Mouse (Mus musculus) MEL (cell line): ENCODE measurements around the gene Prickle1. TPM values are rescaled to one million over a fixed set of nuclear protein-coding genes. Genes with fewer than 3 reads are reported as not detected.

Experiments used
- DNase-seq: peaks from one replicate; pipeline ENCODE4 v3.0.0; 2011; ENCODE audit warnings: low read depth, low spot score
- H3K27ac ChIP-seq: 2 replicates; pipeline ENCODE4 v1.5.1; 2012; ENCODE audit warnings: low read depth, mild to moderate bottlenecking, control low read depth, low read length, moderate library complexity; ENCODE audit not compliant: control insufficient read depth
- H3K27me3 ChIP-seq, 2 experiments: fragments of 150-350 bp in 1 of 2; sonication (generic) in 1 of 2; 2 replicates each; pipeline ENCODE4 v1.6.1; 2012; ENCODE audit warnings: low read length in 2 of 2, mild to moderate bottlenecking in 2 of 2, improper control_type of control experiment in 1 of 2, moderate library complexity in 1 of 2; ENCODE audit not compliant: insufficient read depth in 2 of 2, control insufficient read depth in 1 of 2
- H3K36me3 ChIP-seq, 2 experiments: 2 replicates each; pipeline ENCODE4 v1.6.1; 2012 to 2014; ENCODE audit warnings: low read length in 2 of 2, improper control_type of control experiment in 1 of 2, inconsistent platforms in 1 of 2, mild to moderate bottlenecking in 1 of 2; ENCODE audit not compliant: insufficient read depth in 2 of 2, control insufficient read depth in 1 of 2
- H3K4me1 ChIP-seq, 2 experiments: fragments of 150-350 bp in 1 of 2; sonication (generic) in 1 of 2; 2 replicates each; pipeline ENCODE4 v1.6.1; 2012; ENCODE audit warnings: low read length in 2 of 2, improper control_type of control experiment in 1 of 2, mild to moderate bottlenecking in 1 of 2; ENCODE audit not compliant: insufficient read depth in 2 of 2, control insufficient read depth in 1 of 2
- H3K4me3 ChIP-seq, 2 experiments: fragments of 150-350 bp in 1 of 2; sonication (generic) in 1 of 2; 2 replicates each; pipeline ENCODE4 v1.5.1; 2012; ENCODE audit warnings: low read depth in 2 of 2, low read length in 2 of 2, mild to moderate bottlenecking in 2 of 2, moderate library complexity in 2 of 2, control low read depth in 1 of 2, improper control_type of control experiment in 1 of 2; ENCODE audit not compliant: control insufficient read depth in 1 of 2, insufficient read depth in 1 of 2
- H3K79me2 ChIP-seq: 2 replicates; pipeline ENCODE4 v1.6.1; 2012; ENCODE audit warnings: mild to moderate bottlenecking, low read length, moderate library complexity; ENCODE audit not compliant: control insufficient read depth, poor library complexity, insufficient read depth
- H3K9ac ChIP-seq: 2 replicates; pipeline ENCODE4 v1.6.1; 2012; ENCODE audit warnings: low read depth, mild to moderate bottlenecking, control low read depth, low read length, moderate library complexity; ENCODE audit not compliant: control insufficient read depth, poor library complexity, severe bottlenecking
- H3K9me3 ChIP-seq: fragments of 150-350 bp; sonication (generic); replicated peaks from 2 replicates; pipeline ENCODE4 v1.6.1; 2012; ENCODE audit warnings: mild to moderate bottlenecking, low read length, improper control_type of control experiment, moderate library complexity; ENCODE audit not compliant: insufficient read depth
- BHLHE40 ChIP-seq: IDR thresholded peaks from 2 replicates; pipeline ENCODE4 v1.6.1; 2012; ENCODE audit warnings: low read depth, mild to moderate bottlenecking, inconsistent platforms, low read length, improper control_type of control experiment, borderline replicate concordance
- ELF1 ChIP-seq: IDR thresholded peaks from 2 replicates; pipeline ENCODE4 v1.6.1; 2014; ENCODE audit warnings: low read depth, mild to moderate bottlenecking, inconsistent platforms, low read length, improper control_type of control experiment, moderate library complexity
- ETS1 ChIP-seq: IDR thresholded peaks from 2 replicates; pipeline ENCODE4 v1.6.1; 2012; ENCODE audit warnings: low read depth, mild to moderate bottlenecking, inconsistent platforms, low read length, improper control_type of control experiment, moderate library complexity
- GABPA ChIP-seq: IDR thresholded peaks from 2 replicates; pipeline ENCODE4 v1.6.1; 2012; ENCODE audit warnings: low read depth, mild to moderate bottlenecking, inconsistent platforms, low read length, improper control_type of control experiment, moderate library complexity
- GATA1 ChIP-seq: IDR thresholded peaks from 2 replicates; pipeline ENCODE4 v1.6.1; 2011; ENCODE audit warnings: low read depth, low read length, improper control_type of control experiment
- JUND ChIP-seq: IDR thresholded peaks from 2 replicates; pipeline ENCODE4 v1.6.1; 2011; ENCODE audit warnings: low read depth, mild to moderate bottlenecking, improper control_type of control experiment, low read length
- MAFK ChIP-seq: IDR thresholded peaks from 2 replicates; pipeline ENCODE4 v1.6.1; 2011; ENCODE audit warnings: low read depth, mild to moderate bottlenecking, low read length, improper control_type of control experiment, borderline replicate concordance
- MAX ChIP-seq: IDR thresholded peaks from 2 replicates; pipeline ENCODE4 v1.6.1; 2011; ENCODE audit warnings: low read length, improper control_type of control experiment
- MEF2A ChIP-seq: IDR thresholded peaks from 2 replicates; pipeline ENCODE4 v1.6.1; 2014; ENCODE audit warnings: low read depth, mild to moderate bottlenecking, inconsistent platforms, low read length, improper control_type of control experiment; ENCODE audit not compliant: poor library complexity, insufficient replicate concordance, severe bottlenecking; ENCODE audit errors: extremely low read depth
- MXI1 ChIP-seq: IDR thresholded peaks from 2 replicates; pipeline ENCODE4 v1.6.1; 2011; ENCODE audit warnings: mild to moderate bottlenecking, low read depth, low read length, improper control_type of control experiment
- NELFE ChIP-seq: IDR thresholded peaks from 2 replicates; pipeline ENCODE4 v1.6.1; 2011; ENCODE audit warnings: low read depth, low read length, improper control_type of control experiment
- POLR2A ChIP-seq, 2 experiments: IDR thresholded peaks; 2 replicates each; pipeline ENCODE4 v1.6.1; 2011 to 2012; ENCODE audit warnings: low read length in 2 of 2, mild to moderate bottlenecking in 2 of 2, control low read depth in 1 of 2, improper control_type of control experiment in 1 of 2, low read depth in 1 of 2, moderate library complexity in 1 of 2; ENCODE audit not compliant: control insufficient read depth in 1 of 2, insufficient read depth in 1 of 2, poor library complexity in 1 of 2
- POLR2AphosphoS5 ChIP-seq: IDR thresholded peaks from 2 replicates; pipeline ENCODE4 v1.6.1; 2012; ENCODE audit warnings: low read depth, borderline replicate concordance, mild to moderate bottlenecking, inconsistent platforms, low read length, moderate library complexity, mixed read lengths
- RCOR1 ChIP-seq: IDR thresholded peaks from 2 replicates; pipeline ENCODE4 v1.6.1; 2012; ENCODE audit warnings: low read depth, mild to moderate bottlenecking, inconsistent platforms, low read length, improper control_type of control experiment
- SIN3A ChIP-seq: IDR thresholded peaks from 2 replicates; pipeline ENCODE4 v1.6.1; 2012; ENCODE audit warnings: low read length, improper control_type of control experiment, inconsistent platforms
- SMC3 ChIP-seq: IDR thresholded peaks from 2 replicates; pipeline ENCODE4 v1.6.1; 2011; ENCODE audit warnings: low read depth, low read length, improper control_type of control experiment
- TAL1 ChIP-seq: IDR thresholded peaks from 2 replicates; pipeline ENCODE4 v1.6.1; 2012; ENCODE audit warnings: mild to moderate bottlenecking, inconsistent platforms, low read length, moderate library complexity, mixed read lengths
- TBP ChIP-seq: IDR thresholded peaks from 2 replicates; pipeline ENCODE4 v1.8.0; 2011; ENCODE audit warnings: low read depth, low read length, improper control_type of control experiment
- TCF12 ChIP-seq: IDR thresholded peaks from 2 replicates; pipeline ENCODE4 v1.6.1; 2014; ENCODE audit warnings: low read depth, mild to moderate bottlenecking, inconsistent platforms, low read length, improper control_type of control experiment, moderate library complexity
- UBTF ChIP-seq: IDR thresholded peaks from 2 replicates; pipeline ENCODE4 v1.6.1; 2012; ENCODE audit warnings: low read depth, mild to moderate bottlenecking, inconsistent platforms, low read length, improper control_type of control experiment, moderate library complexity, borderline replicate concordance; ENCODE audit not compliant: insufficient read depth
- USF2 ChIP-seq, 2 experiments: IDR thresholded peaks; 2 replicates each; pipeline ENCODE4 v1.6.1; 2011 to 2012; ENCODE audit warnings: improper control_type of control experiment in 2 of 2, low read length in 2 of 2, borderline replicate concordance in 1 of 2, inconsistent platforms in 1 of 2, low read depth in 1 of 2, mild to moderate bottlenecking in 1 of 2; ENCODE audit not compliant: insufficient read depth in 1 of 2
- ZKSCAN1 ChIP-seq: IDR thresholded peaks from 2 replicates; pipeline ENCODE4 v1.6.1; 2012; ENCODE audit warnings: low read depth, mild to moderate bottlenecking, inconsistent platforms, low read length, improper control_type of control experiment, moderate library complexity
- polyA plus RNA-seq, 2 experiments: library from polyadenylated mRNA; stranded (reverse) in 1 of 2; unstranded in 1 of 2; fragments of >175 nt in 1 of 2; fragments of >200 nt in 1 of 2; gene quantifications; 2 replicates each; pipeline versions ENCODE4 v1.2.1 to v1.2.4; 2012; ENCODE audit warnings: low replicate concordance in 2 of 2, low read depth in 1 of 2; ENCODE audit not compliant: insufficient read length in 2 of 2, insufficient read depth in 1 of 2, missing spikeins in 1 of 2
- total RNA-seq: library from RNA; depleted of rRNA; stranded (reverse); fragments of 300-350 nt; gene quantifications from 2 replicates; pipeline ENCODE4 v1.2.3, GENCODE M21; 2012

The Prickle1 gene
- total and polyA plus RNA-seq, 3 experiments = 0.08 TPM; not detected in 2

DNA sequence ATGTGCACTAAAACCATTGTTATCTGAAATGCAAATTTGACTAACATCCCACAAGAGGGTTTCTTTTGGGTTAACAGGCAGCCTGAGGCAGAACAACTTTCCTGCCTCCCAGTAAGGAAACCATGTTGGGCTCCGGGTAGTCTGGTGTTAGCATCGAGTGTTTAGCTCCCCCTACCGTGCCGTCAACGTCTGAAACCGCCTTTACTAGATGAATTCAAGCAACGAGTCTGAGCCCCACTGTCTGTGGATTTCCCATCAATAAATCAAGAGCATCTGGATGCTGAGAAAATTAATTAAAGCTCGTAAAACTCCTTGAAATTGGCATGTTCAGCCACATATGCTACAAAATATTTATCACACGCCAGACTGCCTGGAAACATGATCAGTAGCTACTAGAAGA lies 15.8 kb downstream of the Prickle1 start:
- DNase-seq = no peak
- Histone ChIP-seq H3K36me3 (no peaks in the 10 kb centered on the region), H3K79me2 (no peaks in the 10 kb centered on the region), H3K9ac (no peak overlapping the region), H3K27me3 (no peaks in the 10 kb centered on the region), H3K9me3 (no peaks in the 10 kb centered on the region), H3K4me1 (no peaks in the 10 kb centered on the region), H3K27ac (no peak overlapping the region), H3K4me3 (no peak overlapping the region)
- TF ChIP-seq POLR2A (IDR thresholded peaks at IDR 0.05; ENCODE audit: control insufficient read depth in 1 of 2, insufficient read depth in 1 of 2, low read depth in 1 of 2, low read length in 2 of 2, poor library complexity in 1 of 2) (no peak), MAX (no peak), UBTF (no peak), POLR2AphosphoS5 (no peak), ETS1 (no peak), ELF1 (no peak), USF2 (IDR thresholded peaks at IDR 0.05; ENCODE audit: borderline replicate concordance in 1 of 2, insufficient read depth in 1 of 2, low read depth in 1 of 2, low read length in 2 of 2) (no peak), MXI1 (no peak)

DNA sequence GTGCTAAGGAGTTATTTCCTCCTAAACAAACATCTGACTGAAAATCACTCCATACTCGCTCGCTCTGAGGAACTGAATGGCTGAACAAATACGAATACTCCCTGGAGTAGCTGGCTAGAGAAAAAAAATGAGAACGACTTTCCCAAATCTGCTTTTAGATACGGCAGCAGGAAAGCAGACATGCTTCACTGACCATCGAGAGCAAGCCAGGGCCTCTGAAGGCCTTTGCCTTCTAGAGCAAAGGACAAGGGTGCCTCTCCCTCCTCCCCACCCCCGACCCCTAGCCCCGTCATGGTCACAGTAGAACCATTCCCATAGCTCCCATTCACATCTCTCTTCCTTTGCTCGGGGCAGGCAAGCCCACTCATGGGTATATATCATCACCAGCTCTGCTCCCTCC lies 16.6 kb downstream of the Prickle1 start:
- Histone ChIP-seq H3K4me3 (no peak overlapping the region), H3K36me3 (no peaks in the 10 kb centered on the region), H3K27me3 (no peaks in the 10 kb centered on the region), H3K27ac (no peak overlapping the region), H3K9me3 (no peaks in the 10 kb centered on the region), H3K9ac (no peak overlapping the region), H3K4me1 (no peaks in the 10 kb centered on the region), H3K79me2 (no peaks in the 10 kb centered on the region)
- DNase-seq = no peak
- TF ChIP-seq ZKSCAN1 (no peak), MAFK (no peak), TCF12 (no peak), MAX (no peak), TAL1 (no peak), TBP (no peak), POLR2AphosphoS5 (no peak), NELFE (no peak), GABPA (no peak), BHLHE40 (no peak), ELF1 (no peak), SMC3 (no peak), GATA1 (no peak), UBTF (no peak), SIN3A (no peak), MEF2A (no peak), JUND (no peak), RCOR1 (no peak)
